Mouse (Mus musculus) cerebellum, adult 2 months (tissue): ENCODE data around the gene Atp8a1. TPM values are rescaled to one million over a fixed set of nuclear protein-coding genes. Genes with fewer than 3 reads are reported as not detected.

Source experiments
- DNase-seq, 2 experiments: peaks; one replicate each; pipeline ENCODE4 v3.0.0; 2021
- H3K27ac ChIP-seq: fragments of 200-500 bp; 2 replicates; pipeline ENCODE4 v1.5.1; 2012; ENCODE audit warnings: low read length, control low read depth, inconsistent platforms; ENCODE audit not compliant: insufficient read depth
- H3K27me3 ChIP-seq: fragments of 200-500 bp; 2 replicates; pipeline ENCODE4 v1.6.1; 2012; ENCODE audit warnings: inconsistent platforms, mild to moderate bottlenecking, low read length, moderate library complexity; ENCODE audit not compliant: control insufficient read depth, insufficient read depth
- H3K4me1 ChIP-seq: fragments of 200-500 bp; 2 replicates; pipeline ENCODE4 v1.6.1; 2011; ENCODE audit warnings: low read length; ENCODE audit not compliant: control insufficient read depth, insufficient read depth
- H3K4me3 ChIP-seq: fragments of 200-500 bp; replicated peaks from 2 replicates; pipeline ENCODE3; 2011; ENCODE audit warnings: mild to moderate bottlenecking, low read depth, low read length, control low read depth; ENCODE audit not compliant: insufficient read depth
- CTCF ChIP-seq: fragments of 200-500 bp; IDR thresholded peaks from 2 replicates; pipeline ENCODE4 v1.5.1; 2011; ENCODE audit warnings: low read depth, mild to moderate bottlenecking, control low read depth, low read length, moderate library complexity, borderline replicate concordance; ENCODE audit not compliant: insufficient read depth
- POLR2A ChIP-seq: fragments of 200-500 bp; IDR thresholded peaks from 2 replicates; pipeline ENCODE4 v1.6.1; 2011; ENCODE audit warnings: low read length, control low read depth, borderline replicate concordance; ENCODE audit not compliant: insufficient read depth
- WGBS: fragments of 180-500 bp; shearing (Covaris S2); methylation state at CpG from one replicate; pipeline ENCODE4 v1.1.7; 2018; 5-methylcytosine and 5-hydroxymethylcytosine counted together
- polyA plus RNA-seq: library from polyadenylated mRNA; depleted of rRNA; stranded (reverse); fragments of >200 nt; gene quantifications from 2 replicates; pipeline ENCODE4 v1.2.3, GENCODE M21; 2012; rRNA removed

Atp8a1 gene
- polyA plus RNA-seq: 56.1 and 60.9 TPM in 2 replicates

- TF ChIP-seq CTCF (no peak), POLR2A (peak; percentile 76)
- DNase-seq: peak; percentile 99
- Histone ChIP-seq H3K27ac (peak within 1 kb of the TSS; percentile 75), H3K4me3 (peak within 1 kb of the TSS; percentile 84), H3K27me3 (no peaks in the 10 kb centered on the region), H3K4me1 (peaks cover 6% of the 10 kb centered on the region; the same call in 1 of the 2 replicates)
- under 1% methylated on average over 64 of the region's 64 CpGs for WGBS
Measured at GRCm38 (mm10) chr5:67847253-67848165, at the start of gene Atp8a1. TSS of gene Atp8a1 (minus strand) at chr5:67847434.

GRCm38 (mm10) chr5:67884422-67885210 lies 37.4 kb upstream of the Atp8a1 start:
- H3K27ac ChIP-seq: no peak overlapping the region
- no peaks in the 10 kb centered on the region for H3K27me3 ChIP-seq
- 51% methylated on average over 9 of the region's 9 CpGs for WGBS
- peak in 1 of 2 experiments; percentile 3 for DNase-seq
- TF ChIP-seq POLR2A (no peak), CTCF (no peak)
- H3K4me1 ChIP-seq: no peaks in the 10 kb centered on the region
- no peak overlapping the region for H3K4me3 ChIP-seq

- Histone ChIP-seq H3K4me1 (no peaks in the 10 kb centered on the region), H3K27me3 (no peaks in the 10 kb centered on the region), H3K27ac (no peak overlapping the region), H3K4me3 (no peak overlapping the region)
- TF ChIP-seq CTCF (no peak), POLR2A (no peak)
- DNase-seq: no peak
- WGBS: 71% methylated on average over 1 of the region's 1 CpGs
Measured at GRCm38 (mm10) chr5:67883564-67884171, 36.4 kb upstream of the Atp8a1 start.

- Histone ChIP-seq H3K4me3 (no peak overlapping the region), H3K4me1 (no peaks in the 10 kb centered on the region), H3K27ac (no peak overlapping the region), H3K27me3 (no peaks in the 10 kb centered on the region)
- DNase-seq: no peak
- no peak for TF ChIP-seq CTCF
- no peak for TF ChIP-seq POLR2A
- 41% methylated on average over 3 of the region's 3 CpGs for WGBS
Measured at GRCm38 (mm10) chr5:67871414-67871813, 24.2 kb upstream of the Atp8a1 start.

- Histone ChIP-seq H3K27ac (no peak overlapping the region), H3K4me3 (no peak overlapping the region), H3K27me3 (no peaks in the 10 kb centered on the region; the same call in 1 of the 2 replicates), H3K4me1 (no peaks in the 10 kb centered on the region)
- TF ChIP-seq POLR2A (no peak), CTCF (no peak)
- 45% methylated on average over 9 of the region's 9 CpGs for WGBS
- no peak for DNase-seq
Measured at GRCm38 (mm10) chr5:67866221-67866620, 19.0 kb upstream of the Atp8a1 start.

- no peak for DNase-seq
- Histone ChIP-seq H3K27ac (no peak overlapping the region), H3K4me3 (no peak overlapping the region), H3K4me1 (no peaks in the 10 kb centered on the region), H3K27me3 (no peaks in the 10 kb centered on the region; the same call in 1 of the 2 replicates)
- TF ChIP-seq POLR2A: no peak
- no peak for TF ChIP-seq CTCF
- 86% methylated on average over 5 of the region's 5 CpGs for WGBS
Measured at GRCm38 (mm10) chr5:67865670-67866069, 18.4 kb upstream of the Atp8a1 start.

- Histone ChIP-seq H3K4me3 (no peak overlapping the region), H3K27me3 (no peaks in the 10 kb centered on the region; the same call in 1 of the 2 replicates), H3K27ac (no peak overlapping the region), H3K4me1 (no peaks in the 10 kb centered on the region)
- no peak for DNase-seq
- 92% methylated on average over 2 of the region's 2 CpGs for WGBS
- TF ChIP-seq POLR2A (no peak), CTCF (no peak)
Measured at GRCm38 (mm10) chr5:67864508-67865060, 17.4 kb upstream of the Atp8a1 start.
